Mouse (Mus musculus) heart, postnatal 0 days (tissue): Measurements from ENCODE around the gene Socs5. TPM values are rescaled to one million over a fixed set of nuclear protein-coding genes. Genes with fewer than 3 reads are reported as not detected.

Experiments
- ATAC-seq: fragments of 200-750 bp; cut with Nextera tagmentation; 2 replicates; pipeline ENCODE4 v1.8.0; 2017; ENCODE audit warnings: low read depth, moderate number of reproducible peaks, moderate library complexity; ENCODE audit not compliant: insufficient read depth
- DNase-seq: peaks from one replicate; pipeline ENCODE4 v3.0.0-alpha.2; 2016; ENCODE audit warnings: low spot score
- H3K27ac ChIP-seq: fragments of 300-500 bp; sonication (generic); 2 replicates; pipeline ENCODE4 v1.5.1; 2014; ENCODE audit warnings: low read depth, mild to moderate bottlenecking
- H3K27me3 ChIP-seq: fragments of 300-500 bp; sonication (generic); 2 replicates; pipeline ENCODE4 v1.6.1; 2014; ENCODE audit warnings: low read length, mixed read lengths; ENCODE audit not compliant: control insufficient read depth, insufficient read depth
- H3K36me3 ChIP-seq: fragments of 300-500 bp; sonication (generic); replicated peaks from 2 replicates; pipeline ENCODE4 v1.6.1; 2014; ENCODE audit warnings: low read length, mixed read lengths; ENCODE audit not compliant: control insufficient read depth, insufficient read depth
- H3K4me1 ChIP-seq: fragments of 300-500 bp; sonication (generic); 2 replicates; pipeline ENCODE4 v1.6.1; 2014; ENCODE audit warnings: antibody characterized with exemption; ENCODE audit not compliant: control insufficient read depth, insufficient read depth
- H3K4me2 ChIP-seq: fragments of 300-500 bp; sonication (generic); 2 replicates; pipeline ENCODE4 v1.6.1; 2014; ENCODE audit warnings: low read depth, mild to moderate bottlenecking, low read length, moderate library complexity
- H3K4me3 ChIP-seq: fragments of 300-500 bp; sonication (generic); 2 replicates; pipeline ENCODE4 v1.5.1; 2014; ENCODE audit warnings: low read depth, low read length
- H3K9ac ChIP-seq: fragments of 300-500 bp; sonication (generic); replicated peaks from 2 replicates; pipeline ENCODE4 v1.6.1; 2014; ENCODE audit warnings: low read depth, low read length, mixed read lengths
- H3K9me3 ChIP-seq: fragments of 300-500 bp; sonication (generic); replicated peaks from 2 replicates; pipeline ENCODE4 v1.6.1; 2016; ENCODE audit warnings: low read length; ENCODE audit not compliant: control insufficient read depth
- CTCF ChIP-seq: IDR thresholded peaks from 2 replicates; pipeline ENCODE4 v1.5.1; 2016; ENCODE audit warnings: antibody characterized with exemption, control low read depth, low read depth
- EP300 ChIP-seq: IDR thresholded peaks from 2 replicates; pipeline ENCODE4 v1.6.1; 2016; ENCODE audit warnings: antibody characterized with exemption, low read depth
- WGBS: fragments of 180-500 bp; shearing (Covaris S2); extraction: QIAGEN DNeasy Blood & Tissue Kit; methylation state at CpG from one replicate; pipeline ENCODE4 v1.1.7; 2014; 5-methylcytosine and 5-hydroxymethylcytosine counted together
- polyA plus RNA-seq: library from polyadenylated mRNA; unstranded; fragments of >200 nt; fragmentation: Nextera tagmentation; extraction: Ambion mirVana; gene quantifications from 2 replicates; pipeline ENCODE4 v1.2.1, GENCODE M21; 2015
- total RNA-seq: library from RNA; depleted of rRNA; stranded (reverse); fragments of >200 nt; gene quantifications from 2 replicates; pipeline ENCODE4 v1.2.3, GENCODE M21; 2014; ENCODE audit warnings: low replicate concordance

Gene Socs5
- total and polyA plus RNA-seq, 2 experiments from 2014 or later: 7.9 to 17.7 TPM

DNA sequence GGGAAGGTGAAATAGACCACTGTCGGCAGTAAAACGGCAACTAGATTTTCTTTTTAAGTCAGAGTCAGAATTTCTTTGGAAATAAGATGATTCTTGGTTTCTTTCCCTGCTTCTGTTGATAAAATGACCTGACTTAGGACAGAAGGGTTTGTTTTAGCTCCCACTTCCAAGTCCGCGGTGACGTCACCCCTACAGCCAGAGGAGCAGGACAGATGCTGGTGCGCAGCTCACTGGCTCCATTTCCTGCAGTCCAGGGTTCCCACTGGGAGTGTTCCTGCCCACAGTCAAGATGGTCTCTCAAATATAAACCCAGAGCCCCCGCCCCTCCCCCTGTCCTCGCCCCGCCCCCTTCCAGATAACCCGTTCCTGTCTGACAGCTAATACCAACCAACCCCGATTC is 34.8 kb downstream of the Socs5 start:
- Histone ChIP-seq H3K4me3 (0 out of 2 replicates have a peak overlapping the region, but pooled peaks have one; percentile 2), H3K4me1 (no peaks in the 10 kb centered on the region), H3K27me3 (no peaks in the 10 kb centered on the region), H3K36me3 (no peaks in the 10 kb centered on the region), H3K27ac (peak overlapping the region; percentile 59; the same call in 1 of the 2 replicates), H3K4me2 (peak overlapping the region; percentile 44), H3K9me3 (no peaks in the 10 kb centered on the region), H3K9ac (no peak overlapping the region)
- peak; percentile 76 for DNase-seq
- peak; percentile 84 for ATAC-seq
- WGBS: 35% methylated on average over 11 of the region's 11 CpGs
- TF ChIP-seq EP300 (no peak), CTCF (no peak)

DNA sequence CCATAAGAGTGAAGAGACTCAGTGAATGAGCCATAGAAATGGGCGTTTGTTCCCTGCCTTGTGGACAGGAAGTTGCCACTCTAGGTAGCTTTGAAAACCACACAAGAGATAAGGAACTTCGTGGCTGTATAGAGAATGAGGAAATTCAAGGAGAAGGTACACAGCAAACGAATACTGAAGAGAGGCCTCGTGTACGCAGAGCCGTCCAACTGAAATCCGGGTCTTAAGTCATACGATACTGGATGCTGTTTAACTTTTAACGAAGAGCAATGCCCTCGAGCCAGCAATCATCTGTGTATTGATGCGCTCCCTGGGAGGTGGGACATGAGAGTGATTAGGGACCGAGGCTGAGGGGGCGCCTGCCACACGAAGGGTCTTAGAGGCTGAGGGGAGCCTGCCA is 35.7 kb downstream of the Socs5 start:
- ATAC-seq (no peak), DNase-seq (no peak)
- TF ChIP-seq EP300 (no peak), CTCF (no peak)
- no peaks in the 10 kb centered on the region for H3K4me1 ChIP-seq
- no peak overlapping the region for H3K4me3 ChIP-seq
- no peak overlapping the region for H3K4me2 ChIP-seq
- no peaks in the 10 kb centered on the region for H3K27me3 ChIP-seq
- H3K9ac ChIP-seq: no peak overlapping the region
- no peaks in the 10 kb centered on the region for H3K36me3 ChIP-seq
- H3K27ac ChIP-seq: no peak overlapping the region
- 76% methylated on average over 14 of the region's 14 CpGs for WGBS
- no peaks in the 10 kb centered on the region for H3K9me3 ChIP-seq

- H3K4me1 ChIP-seq: no peaks in the 10 kb centered on the region
- ATAC-seq (no peak), DNase-seq (no peak)
- 75% methylated on average over 8 of the region's 8 CpGs for WGBS
- no peaks in the 10 kb centered on the region for H3K9me3 ChIP-seq
- H3K27me3 ChIP-seq: no peaks in the 10 kb centered on the region
- TF ChIP-seq EP300 (no peak), CTCF (no peak)
- no peak overlapping the region for H3K9ac ChIP-seq
- no peak overlapping the region for H3K4me2 ChIP-seq
- H3K27ac ChIP-seq: no peak overlapping the region
- H3K4me3 ChIP-seq: no peak overlapping the region
- no peaks in the 10 kb centered on the region for H3K36me3 ChIP-seq
These were observed 39.0 kb downstream of the Socs5 start for GRCm38 (mm10) chr17:87146415-87147021.

- TF ChIP-seq EP300: no peak
- no peak for TF ChIP-seq CTCF
- Histone ChIP-seq H3K4me1 (no peaks in the 10 kb centered on the region), H3K4me2 (no peak overlapping the region), H3K4me3 (no peak overlapping the region), H3K9me3 (no peaks in the 10 kb centered on the region), H3K36me3 (no peaks in the 10 kb centered on the region), H3K27ac (no peak overlapping the region), H3K9ac (no peak overlapping the region), H3K27me3 (no peaks in the 10 kb centered on the region)
- WGBS: 88% methylated on average over 12 of the region's 12 CpGs
- DNase-seq: no peak
- no peak for ATAC-seq
These were observed 42.3 kb downstream of the Socs5 start for GRCm38 (mm10) chr17:87149762-87150161.

DNA sequence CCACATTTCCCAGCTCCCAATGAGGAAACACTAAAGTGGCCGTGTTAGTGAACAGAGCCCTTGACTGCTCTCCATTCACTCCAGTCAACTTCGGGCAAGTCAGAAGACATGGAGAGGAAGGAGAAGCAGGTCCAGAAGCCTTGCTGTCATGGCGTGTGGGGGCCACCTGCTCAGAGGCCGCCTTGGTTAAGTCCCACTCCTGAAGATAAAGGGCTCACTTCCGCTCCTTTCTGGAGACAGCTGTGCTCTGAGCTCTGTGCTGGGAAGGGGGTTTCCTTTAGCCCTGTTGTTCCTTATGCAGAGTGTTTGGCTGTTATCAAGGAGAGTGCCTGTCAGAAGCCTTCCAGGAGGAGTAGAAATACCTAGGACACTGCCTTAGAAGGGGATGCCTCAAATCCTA is 45.5 kb downstream of the Socs5 start:
- no peak for DNase-seq
- no peak for TF ChIP-seq CTCF
- no peak for TF ChIP-seq EP300
- ATAC-seq: no peak
- peaks cover 7% of the 10 kb centered on the region; the same call in 1 of the 2 replicates for H3K4me1 ChIP-seq
- H3K27me3 ChIP-seq: no peaks in the 10 kb centered on the region
- no peak overlapping the region for H3K9ac ChIP-seq
- H3K27ac ChIP-seq: peak overlapping the region; percentile 41; the same call in 1 of the 2 replicates
- H3K4me3 ChIP-seq: no peak overlapping the region
- WGBS: 19% methylated on average over 5 of the region's 5 CpGs
- H3K36me3 ChIP-seq: no peaks in the 10 kb centered on the region
- H3K9me3 ChIP-seq: no peaks in the 10 kb centered on the region
- no peak overlapping the region for H3K4me2 ChIP-seq

DNA sequence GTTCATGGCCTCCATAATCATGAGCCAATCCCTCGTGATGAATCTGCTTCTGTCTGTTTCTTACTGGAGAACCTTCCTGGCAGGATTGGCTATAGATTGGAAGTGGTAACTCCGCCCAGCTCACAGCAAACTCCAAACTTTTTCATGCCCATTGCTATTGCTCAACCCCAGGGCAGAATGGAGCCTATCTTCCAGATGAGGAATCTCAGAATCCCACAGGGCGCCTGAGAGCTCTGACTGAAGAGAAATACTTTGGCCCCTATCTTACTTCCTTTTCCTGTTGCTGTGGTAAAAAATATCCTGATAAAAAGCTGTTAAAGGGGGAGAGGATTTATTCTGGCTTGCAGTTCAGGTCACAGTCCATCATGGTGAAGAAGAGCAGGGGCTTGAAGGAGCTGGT is 48.2 kb downstream of the Socs5 start:
- no peak overlapping the region for H3K4me2 ChIP-seq
- H3K4me1 ChIP-seq: peaks cover 7% of the 10 kb centered on the region; the same call in 1 of the 2 replicates
- DNase-seq (no peak), ATAC-seq (no peak)
- no peaks in the 10 kb centered on the region for H3K9me3 ChIP-seq
- H3K9ac ChIP-seq: no peak overlapping the region
- WGBS: 53% methylated on average over 3 of the region's 3 CpGs
- TF ChIP-seq CTCF (no peak), EP300 (no peak)
- no peak overlapping the region for H3K4me3 ChIP-seq
- no peaks in the 10 kb centered on the region for H3K27me3 ChIP-seq
- peak overlapping the region; percentile 41 for H3K27ac ChIP-seq
- no peaks in the 10 kb centered on the region for H3K36me3 ChIP-seq
